Mouse (Mus musculus): ENCODE results near the gene Etfdh. TPM values are rescaled to one million over a fixed set of nuclear protein-coding genes. Genes with fewer than 3 reads are reported as not detected.
A peak's percentile ranks its signal among the peaks of the same experiment; 100 is the strongest.

Etfdh gene
- polyA plus RNA-seq, 1 experiment from 2014 or later, result 53.3 TPM

DNA sequence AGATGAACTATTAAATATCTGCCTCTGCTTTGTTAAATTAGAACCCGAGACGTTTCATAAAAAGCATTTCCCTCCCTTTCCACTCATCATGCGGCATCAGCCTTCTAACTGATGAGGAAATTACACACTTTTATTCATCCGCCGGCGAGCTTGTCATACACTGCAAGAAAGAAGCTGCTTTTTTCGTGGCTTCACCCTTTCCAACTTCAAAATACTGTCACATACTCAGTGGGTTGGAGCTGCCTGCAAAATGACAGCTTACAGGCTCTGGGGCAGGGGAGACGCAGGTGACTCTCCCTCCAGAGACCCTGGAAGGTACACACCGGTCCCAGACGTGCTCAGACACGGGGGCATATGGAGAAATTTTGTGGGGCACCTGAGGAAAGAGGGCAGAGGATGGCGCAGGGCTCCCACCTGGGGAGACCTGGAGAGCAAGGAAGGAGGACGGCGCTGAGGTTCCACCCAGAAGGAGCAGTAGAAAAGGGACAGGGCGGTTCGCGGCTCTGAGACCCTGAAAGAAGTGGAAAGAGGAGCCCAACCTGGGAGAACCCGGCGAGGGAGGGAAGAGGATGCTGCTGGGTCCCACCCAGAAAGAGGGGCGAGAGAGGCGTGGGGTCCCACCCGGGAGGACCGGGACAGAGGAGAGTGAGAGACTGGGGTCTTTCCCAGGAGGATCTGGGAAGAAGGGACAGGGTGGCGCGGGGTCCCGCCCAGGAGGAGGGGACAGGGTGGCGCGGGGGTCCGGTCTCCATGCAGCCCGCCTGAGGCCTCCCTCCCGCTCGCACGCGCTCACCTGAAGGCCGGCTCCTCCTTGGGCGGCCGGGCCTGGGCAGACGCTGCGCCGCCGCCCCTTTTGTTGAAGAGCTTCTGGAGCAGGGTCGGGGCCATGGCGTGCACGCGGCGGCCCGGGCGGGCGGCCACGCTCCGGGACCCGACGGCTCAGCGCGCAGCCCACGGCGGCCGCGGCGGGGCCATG, 62.3 kb downstream of the Etfdh start:
- no peaks in the 10 kb centered on the region for H3K4me1 ChIP-seq (ENCODE audit: insufficient read depth, low read depth, low read length)
- H3K9ac ChIP-seq (replicated peaks; ENCODE audit: low read depth), result peak overlapping the region; percentile 64
- no peaks in the 10 kb centered on the region for H3K36me3 ChIP-seq (ENCODE audit: insufficient read depth, low read length)
- DNase-seq (ENCODE audit: low spot score), result no peak
- no peak for ATAC-seq
- peak overlapping the region; percentile 85 for H3K4me2 ChIP-seq (replicated peaks; ENCODE audit: low read depth, low read length)
- no peaks in the 10 kb centered on the region for H3K27me3 ChIP-seq (replicated peaks; ENCODE audit: insufficient read depth, low read length)
- no peak for TF ChIP-seq CTCF (IDR thresholded peaks at IDR 0.05)
- no peak for TF ChIP-seq EP300 (IDR thresholded peaks at IDR 0.05)
- H3K4me3 ChIP-seq (ENCODE audit: low read depth, low read length), result peak overlapping the region; percentile 72
- WGBS, result 3% methylated on average over 49 of the region's 60 CpGs
- no peaks in the 10 kb centered on the region for H3K9me3 ChIP-seq (ENCODE audit: low read length)
- H3K27ac ChIP-seq (ENCODE audit: low read length), result peak overlapping the region; percentile 85

DNA sequence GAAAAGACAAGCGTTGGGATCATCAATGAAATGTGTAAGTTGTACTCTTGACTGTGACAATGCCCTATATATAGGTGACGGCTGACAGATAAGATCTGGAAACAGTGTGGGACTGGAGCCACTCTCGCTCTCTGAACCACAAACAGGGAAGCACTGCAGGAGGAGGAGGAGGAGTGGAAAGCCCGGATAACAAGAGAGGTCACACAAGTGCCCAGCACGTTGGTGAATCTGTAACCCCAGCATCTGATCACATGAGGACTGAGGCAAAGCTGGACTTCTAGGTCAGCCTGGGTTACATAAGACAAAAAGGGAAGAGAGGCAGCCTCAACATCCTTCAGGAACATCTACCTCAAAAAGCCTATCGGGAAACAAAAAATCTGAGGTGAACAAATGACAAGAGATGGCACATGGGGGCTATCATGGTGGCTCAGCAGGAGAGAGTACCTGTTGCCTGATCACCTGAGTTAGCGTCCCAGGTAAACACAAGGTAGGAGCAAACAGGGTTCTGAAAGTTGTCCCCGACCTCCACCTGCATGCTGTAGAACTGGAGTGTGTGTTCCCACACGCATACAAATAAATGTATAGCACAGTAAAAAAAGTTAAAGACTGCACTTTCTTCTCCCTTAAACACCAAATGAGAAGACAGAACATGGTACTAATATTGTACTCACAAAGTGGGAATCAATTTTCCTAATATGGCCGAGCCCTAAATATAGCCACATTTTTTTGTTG, 64.3 kb downstream of the Etfdh start:
- no peak overlapping the region for H3K27ac ChIP-seq (ENCODE audit: low read length)
- H3K4me1 ChIP-seq (ENCODE audit: insufficient read depth, low read depth, low read length), result no peaks in the 10 kb centered on the region
- ATAC-seq (no peak), DNase-seq (ENCODE audit: low spot score) (no peak)
- no peaks in the 10 kb centered on the region for H3K9me3 ChIP-seq (ENCODE audit: low read length)
- H3K9ac ChIP-seq (replicated peaks; ENCODE audit: low read depth), result no peak overlapping the region
- no peak overlapping the region for H3K4me3 ChIP-seq (ENCODE audit: low read depth, low read length)
- H3K4me2 ChIP-seq (replicated peaks; ENCODE audit: low read depth, low read length), result no peak overlapping the region
- TF ChIP-seq EP300 (IDR thresholded peaks at IDR 0.05) (no peak), CTCF (IDR thresholded peaks at IDR 0.05) (no peak)
- WGBS, result 55% methylated on average over 10 of the region's 10 CpGs
- no peaks in the 10 kb centered on the region for H3K36me3 ChIP-seq (ENCODE audit: insufficient read depth, low read length)
- no peaks in the 10 kb centered on the region for H3K27me3 ChIP-seq (replicated peaks; ENCODE audit: insufficient read depth, low read length)

DNA sequence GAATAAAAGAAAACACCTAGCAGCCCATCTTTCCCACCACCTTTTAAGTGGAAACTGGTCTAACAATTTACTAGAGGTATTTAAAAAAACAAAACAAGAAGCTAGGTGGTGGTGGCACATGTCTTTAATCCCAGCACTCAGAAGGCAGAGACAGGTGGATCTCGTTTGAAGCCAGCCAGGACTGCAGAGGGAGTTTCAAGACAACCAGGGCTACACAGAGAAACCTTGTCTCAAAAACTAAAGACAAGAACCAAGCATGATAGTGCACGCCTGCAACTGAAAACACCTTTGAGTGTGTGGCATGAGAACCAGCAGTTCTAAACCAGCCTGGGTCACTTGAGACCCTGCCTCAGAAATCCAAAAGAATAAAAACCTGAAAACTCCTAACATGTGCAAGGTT, 65.8 kb downstream of the Etfdh start:
- ATAC-seq (no peak), DNase-seq (ENCODE audit: low spot score) (no peak)
- Histone ChIP-seq H3K4me1 (ENCODE audit: insufficient read depth, low read depth, low read length) (peaks cover 12% of the 10 kb centered on the region; the same call in 1 of the 2 replicates), H3K9ac (replicated peaks; ENCODE audit: low read depth) (no peak overlapping the region), H3K27me3 (replicated peaks; ENCODE audit: insufficient read depth, low read length) (no peaks in the 10 kb centered on the region), H3K4me2 (replicated peaks; ENCODE audit: low read depth, low read length) (no peak overlapping the region), H3K27ac (ENCODE audit: low read length) (no peak overlapping the region), H3K9me3 (ENCODE audit: low read length) (no peaks in the 10 kb centered on the region), H3K4me3 (ENCODE audit: low read depth, low read length) (no peak overlapping the region), H3K36me3 (ENCODE audit: insufficient read depth, low read length) (no peaks in the 10 kb centered on the region)
- WGBS, result 87% methylated on average over 2 of the region's 2 CpGs
- TF ChIP-seq EP300 (IDR thresholded peaks at IDR 0.05), result no peak
- TF ChIP-seq CTCF (IDR thresholded peaks at IDR 0.05), result no peak

DNA sequence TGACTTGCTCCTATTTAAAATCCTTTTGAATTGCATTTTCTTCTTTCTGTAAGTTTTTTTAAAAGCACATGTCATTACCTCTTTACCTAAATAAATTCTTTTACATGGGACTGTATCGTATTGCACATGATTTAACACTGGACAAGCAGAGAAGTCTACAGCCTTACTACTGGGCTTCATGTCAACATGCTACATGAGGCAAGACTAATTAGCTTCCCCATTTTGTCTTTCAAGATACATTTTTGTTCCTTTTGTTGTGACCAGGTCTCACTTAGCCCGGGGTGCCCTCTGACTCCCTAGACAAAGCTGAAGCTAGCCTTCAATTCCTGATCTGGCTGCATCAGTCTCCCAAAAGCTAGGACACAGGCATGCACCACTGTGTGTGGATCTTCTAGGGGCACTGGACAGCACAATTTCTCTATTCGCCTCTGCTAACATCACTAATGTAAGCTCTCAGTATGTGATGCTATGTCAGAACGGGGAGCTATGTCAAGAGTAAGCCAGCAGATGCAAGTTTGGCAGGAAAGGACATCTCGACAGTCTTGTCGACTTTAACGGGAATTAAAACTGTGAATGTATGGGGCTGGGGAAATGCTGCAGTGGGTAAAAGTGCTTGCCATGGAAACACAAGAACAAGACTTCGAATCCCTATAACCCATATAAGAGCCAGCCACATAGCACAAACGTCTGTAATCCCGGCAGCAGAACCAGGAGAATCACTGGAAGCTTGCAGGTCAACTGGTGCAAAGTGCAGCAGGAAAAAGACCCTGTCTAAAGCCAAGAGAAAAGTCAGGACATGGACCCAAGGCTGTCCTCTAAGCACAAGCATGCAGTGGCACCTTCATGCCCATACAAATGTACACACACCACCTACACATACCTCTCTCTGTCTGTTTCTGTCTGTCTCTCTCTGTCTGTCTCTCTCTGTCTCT, 67.2 kb downstream of the Etfdh start:
- no peaks in the 10 kb centered on the region for H3K27me3 ChIP-seq (replicated peaks; ENCODE audit: insufficient read depth, low read length)
- no peaks in the 10 kb centered on the region for H3K9me3 ChIP-seq (ENCODE audit: low read length)
- H3K9ac ChIP-seq (replicated peaks; ENCODE audit: low read depth), result no peak overlapping the region
- no peak for DNase-seq (ENCODE audit: low spot score)
- no peak overlapping the region for H3K4me2 ChIP-seq (replicated peaks; ENCODE audit: low read depth, low read length)
- no peak for ATAC-seq
- peaks cover 12% of the 10 kb centered on the region; the same call in 1 of the 2 replicates for H3K4me1 ChIP-seq (ENCODE audit: insufficient read depth, low read depth, low read length)
- H3K27ac ChIP-seq (ENCODE audit: low read length), result no peak overlapping the region
- WGBS, result 78% methylated on average over 10 of the region's 10 CpGs
- no peak overlapping the region for H3K4me3 ChIP-seq (ENCODE audit: low read depth, low read length)
- no peaks in the 10 kb centered on the region for H3K36me3 ChIP-seq (ENCODE audit: insufficient read depth, low read length)
- no peak for TF ChIP-seq CTCF (IDR thresholded peaks at IDR 0.05)
- no peak for TF ChIP-seq EP300 (IDR thresholded peaks at IDR 0.05)

DNA sequence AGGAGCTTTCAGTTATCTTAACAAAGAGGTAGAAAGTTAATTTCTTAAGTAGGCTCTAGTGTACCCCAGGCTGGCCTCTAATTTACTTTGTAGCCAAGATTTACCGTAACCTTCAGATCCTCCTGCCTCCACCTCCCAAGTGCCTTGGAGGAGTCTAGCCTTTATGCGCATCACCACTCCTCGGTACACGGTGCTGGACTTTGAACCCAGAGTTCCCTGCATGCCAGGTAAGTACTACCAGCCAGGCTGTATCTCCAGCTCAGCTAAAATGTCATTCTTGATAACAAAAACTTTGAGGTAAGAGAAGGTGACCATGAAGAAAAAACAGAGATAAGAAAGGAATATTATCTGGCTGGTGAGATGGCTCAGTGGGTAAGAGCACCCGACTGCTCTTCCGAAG, 68.7 kb downstream of the Etfdh start:
- Histone ChIP-seq H3K36me3 (ENCODE audit: insufficient read depth, low read length) (no peaks in the 10 kb centered on the region), H3K9ac (replicated peaks; ENCODE audit: low read depth) (no peak overlapping the region), H3K27me3 (replicated peaks; ENCODE audit: insufficient read depth, low read length) (no peaks in the 10 kb centered on the region), H3K27ac (ENCODE audit: low read length) (no peak overlapping the region), H3K4me1 (ENCODE audit: insufficient read depth, low read depth, low read length) (peaks cover 12% of the 10 kb centered on the region; the same call in 1 of the 2 replicates), H3K9me3 (ENCODE audit: low read length) (no peaks in the 10 kb centered on the region), H3K4me2 (replicated peaks; ENCODE audit: low read depth, low read length) (no peak overlapping the region), H3K4me3 (ENCODE audit: low read depth, low read length) (no peak overlapping the region)
- ATAC-seq (no peak), DNase-seq (ENCODE audit: low spot score) (no peak)
- no peak for TF ChIP-seq EP300 (IDR thresholded peaks at IDR 0.05)
- no peak for TF ChIP-seq CTCF (IDR thresholded peaks at IDR 0.05)
- WGBS, result 93% methylated on average over 6 of the region's 6 CpGs

Data from lung, postnatal 0 days (tissue).